26 mouse cellular contexts compared by ENCODE assay signal in the genomic region with DNA sequence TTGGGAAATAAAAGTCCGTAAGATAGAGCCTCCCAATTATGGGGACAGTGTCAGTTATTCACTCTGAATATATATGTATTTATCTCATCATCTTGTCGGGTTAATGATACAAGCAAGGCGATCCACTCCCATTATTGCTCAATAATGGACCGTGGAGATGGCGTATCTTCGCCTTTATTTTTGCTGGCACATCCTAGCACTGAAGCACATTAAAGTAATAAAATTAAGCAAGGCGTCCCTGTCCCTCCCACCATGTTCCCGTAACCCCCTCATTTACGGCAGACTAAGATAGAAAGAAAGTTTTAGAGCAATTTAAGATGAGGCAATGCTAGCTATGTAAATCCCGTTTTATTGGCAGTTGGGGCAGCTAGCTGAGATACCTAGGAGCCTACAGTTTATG. TPM values are rescaled to one million over a fixed set of nuclear protein-coding genes. Genes with fewer than 3 reads are reported as not detected.
"Had no signal": no experiment of that assay in that cellular context is flagged by ENCODE, and none has a peak within 500 bp of the region (broad histone marks: within the 10 kb centered on the region; RNA-seq: fewer than 3 reads in every experiment).

No protein-coding gene starts in this region.

- ATAC-seq: hindbrain, embryonic 16.5 days; inflammation-experienced regulatory T-cells, adult 6 months; liver, postnatal 0 days had no signal

- DNase-seq: gastrocnemius, postnatal 10 days; gastrocnemius, postnatal 25 days; heart, adult 18-20 months; heart, postnatal 10 days; heart, postnatal 4 days; kidney, adult 18-20 months; kidney, adult 8-10 months; kidney, postnatal 10 days; kidney, postnatal 25 days; kidney, postnatal 4 days; liver; liver, embryonic 13.5 days; liver, postnatal 0 days had no signal

- H3K9me3 ChIP-seq: heart, embryonic 10.5 days; hindbrain, embryonic 12.5 days; limb, embryonic 10.5 days; liver, embryonic 13.5 days; liver, embryonic 15.5 days had no signal

- H3K4me2 ChIP-seq: heart, embryonic 12.5 days; hindbrain, embryonic 12.5 days; hindbrain, embryonic 14.5 days; limb, embryonic 12.5 days; liver, embryonic 11.5 days; liver, embryonic 13.5 days; liver, embryonic 15.5 days had no signal

- H3K4me1 ChIP-seq: heart, embryonic 12.5 days; hindbrain, embryonic 12.5 days; liver, embryonic 13.5 days; liver, embryonic 15.5 days had no signal

- H3K36me3 ChIP-seq: heart, embryonic 10.5 days; heart, embryonic 12.5 days; hindbrain, embryonic 10.5 days; hindbrain, embryonic 12.5 days; limb, embryonic 10.5 days; limb, embryonic 12.5 days; liver, embryonic 13.5 days; liver, embryonic 15.5 days had no signal

- H3K27ac ChIP-seq: heart, embryonic 10.5 days; hindbrain, embryonic 10.5 days; hindbrain, embryonic 12.5 days; hindbrain, embryonic 14.5 days; layer of hippocampus, adult 2 months; left cerebral cortex, adult 2 months; limb, embryonic 10.5 days; limb, embryonic 12.5 days; liver, embryonic 13.5 days; liver, embryonic 15.5 days had no signal

- H3K27me3 ChIP-seq: hindbrain, embryonic 12.5 days; liver, embryonic 15.5 days had no signal

- H3K4me3 ChIP-seq: heart, embryonic 10.5 days; heart, embryonic 12.5 days; hindbrain, embryonic 10.5 days; hindbrain, embryonic 12.5 days; layer of hippocampus, adult 2 months; left cerebral cortex, adult 2 months; limb, embryonic 10.5 days; limb, embryonic 12.5 days; liver, embryonic 13.5 days; liver, embryonic 15.5 days had no signal

- H3K9ac ChIP-seq: heart, embryonic 12.5 days; hindbrain, embryonic 12.5 days; hindbrain, embryonic 14.5 days; limb, embryonic 12.5 days; liver, embryonic 13.5 days; liver, embryonic 15.5 days; liver, postnatal 0 days had no signal

RNA-seq across cellular contexts. Expression of a gene that starts 40.4 kb away (rescaled TPM):
- polyA plus RNA-seq: inflammation-experienced regulatory T-cells, adult 6 months had no signal
